Mouse (Mus musculus) adrenal gland, postnatal 10 days (tissue): Measurements from ENCODE around the gene Socs7. TPM values are rescaled to one million over a fixed set of nuclear protein-coding genes. Genes with fewer than 3 reads are reported as not detected.

Experiments
- DNase-seq: peaks from one replicate; pipeline ENCODE4 v3.0.0; 2021; ENCODE audit warnings: mixed read lengths
- total RNA-seq, 2 experiments: library from RNA; stranded (reverse); gene quantifications; 2 replicates each; pipeline ENCODE4 v1.2.3; 2021

Gene Socs7
- total RNA-seq, 2 experiments from 2014 or later: 16.9 to 20.1 TPM

DNA sequence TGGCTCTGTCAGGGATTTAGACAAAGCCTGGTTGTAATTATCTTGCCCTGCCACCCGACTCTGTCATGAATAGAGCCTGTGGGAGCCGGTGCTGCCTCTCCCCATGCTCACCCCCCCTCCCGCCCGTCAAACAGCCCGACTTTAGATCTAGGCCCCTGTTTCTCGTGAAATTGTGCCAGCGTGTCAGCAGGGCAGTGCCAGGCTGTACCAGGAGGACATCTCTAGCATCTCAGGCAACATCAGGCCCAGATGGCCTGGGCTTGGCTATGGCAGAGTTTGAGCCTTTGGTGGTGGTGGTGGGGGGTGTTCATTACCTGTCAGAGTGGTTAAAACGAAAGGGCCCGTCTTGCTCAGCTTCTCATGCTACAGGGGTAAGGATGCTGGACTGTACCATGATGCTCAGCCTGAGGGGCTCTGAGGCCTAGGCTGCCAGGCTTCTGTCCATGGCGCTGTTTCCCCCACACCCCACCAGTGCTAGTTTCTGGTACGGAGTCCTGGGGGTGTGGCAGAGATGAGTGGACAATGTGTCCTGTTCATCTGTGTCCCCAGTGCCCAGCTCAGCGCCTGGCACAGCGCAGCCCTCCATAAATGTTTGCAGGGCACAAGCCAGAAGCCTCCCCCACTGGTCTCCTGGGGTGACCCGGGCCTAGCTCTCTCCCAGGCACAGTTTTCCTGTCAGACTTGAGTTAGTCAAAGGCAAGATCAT lies 56.6 kb downstream of the Socs7 start:
- no peak for DNase-seq

DNA sequence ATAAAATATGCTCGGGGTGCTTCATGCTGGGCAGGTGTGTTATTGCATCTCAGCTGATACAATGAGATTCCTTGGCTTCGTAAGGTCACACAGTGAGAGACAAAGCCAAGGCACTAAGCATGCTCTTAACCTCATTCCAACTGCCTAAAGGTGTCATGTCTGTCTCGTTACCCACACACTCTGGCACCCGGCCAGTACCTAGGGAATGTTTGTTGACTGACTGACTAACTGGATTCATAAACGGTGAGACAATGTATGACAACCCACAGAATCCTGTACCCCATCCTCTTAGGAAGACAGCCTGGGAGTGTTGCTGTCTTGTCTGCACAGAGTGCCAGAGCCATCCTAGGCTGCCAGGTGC lies 57.2 kb downstream of the Socs7 start:
- no peak for DNase-seq

DNA sequence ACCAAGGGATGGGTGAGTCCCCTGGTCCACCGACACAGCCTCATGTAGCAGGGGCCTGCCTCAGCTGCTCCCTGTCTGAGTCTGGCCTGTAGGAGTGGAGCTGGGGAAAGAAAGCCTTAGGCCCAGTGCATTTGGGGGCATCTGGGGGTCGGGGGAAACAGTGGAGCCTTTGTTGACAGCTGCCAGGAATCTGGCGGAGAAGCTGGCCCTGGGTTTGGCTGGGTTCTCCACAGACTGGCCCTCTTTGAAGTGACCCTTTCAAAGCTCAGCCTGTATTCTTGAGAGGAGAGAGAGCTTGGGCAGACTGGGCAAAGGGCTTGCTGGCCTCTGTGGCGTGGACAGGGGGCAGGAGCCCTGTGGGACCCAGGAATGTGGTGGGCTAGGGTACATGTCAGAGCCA lies 60.2 kb downstream of the Socs7 start:
- no peak for DNase-seq

DNA sequence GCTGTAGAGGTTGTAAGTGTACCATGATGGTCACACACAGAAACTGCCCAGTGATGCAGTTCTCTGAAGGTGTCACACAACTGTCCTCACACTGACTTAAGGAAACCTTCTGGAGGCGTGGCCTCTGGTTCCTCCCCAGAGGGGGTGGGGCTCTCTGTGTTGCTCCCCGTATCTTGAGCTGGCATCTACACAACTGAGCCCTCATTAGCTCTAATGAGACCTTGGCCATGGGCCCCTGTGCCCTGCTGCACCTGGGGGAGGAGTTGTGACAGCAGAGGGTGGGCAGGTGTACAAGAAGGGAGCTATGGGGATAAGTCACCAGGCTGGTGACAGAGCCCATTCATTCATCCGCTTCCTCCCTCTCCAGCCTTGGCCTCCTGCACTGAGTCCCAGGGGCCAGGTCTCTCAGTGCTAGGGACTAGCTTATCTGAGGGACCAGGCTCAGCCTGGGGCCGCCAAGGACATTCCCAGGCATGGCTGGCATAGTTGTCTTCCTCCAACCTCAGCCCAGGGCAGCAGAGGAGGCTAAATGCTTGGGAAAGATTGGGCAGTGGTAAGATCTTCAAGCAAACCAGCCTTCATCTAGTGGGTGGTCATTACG lies 61.8 kb downstream of the Socs7 start:
- no peak for DNase-seq

DNA sequence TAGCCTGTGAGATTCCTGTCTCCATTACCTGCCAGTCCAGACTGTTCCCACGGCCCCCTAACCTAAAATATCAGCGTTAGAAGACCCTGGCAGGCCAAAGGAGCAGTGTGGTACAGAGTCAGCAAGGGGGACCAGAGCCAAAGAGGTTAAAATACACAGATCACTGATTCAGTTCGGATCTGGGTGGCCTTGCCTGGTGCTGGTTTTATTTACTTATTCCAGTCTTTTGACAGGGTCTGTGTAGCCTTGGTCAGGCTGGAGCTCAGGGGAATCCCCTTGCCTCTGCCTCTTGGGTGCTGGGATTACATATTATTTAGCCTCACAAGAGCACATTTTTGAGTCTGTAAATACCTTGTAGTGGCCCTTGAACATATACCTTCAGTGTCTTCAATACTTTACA lies 62.5 kb downstream of the Socs7 start:
- no peak for DNase-seq

DNA sequence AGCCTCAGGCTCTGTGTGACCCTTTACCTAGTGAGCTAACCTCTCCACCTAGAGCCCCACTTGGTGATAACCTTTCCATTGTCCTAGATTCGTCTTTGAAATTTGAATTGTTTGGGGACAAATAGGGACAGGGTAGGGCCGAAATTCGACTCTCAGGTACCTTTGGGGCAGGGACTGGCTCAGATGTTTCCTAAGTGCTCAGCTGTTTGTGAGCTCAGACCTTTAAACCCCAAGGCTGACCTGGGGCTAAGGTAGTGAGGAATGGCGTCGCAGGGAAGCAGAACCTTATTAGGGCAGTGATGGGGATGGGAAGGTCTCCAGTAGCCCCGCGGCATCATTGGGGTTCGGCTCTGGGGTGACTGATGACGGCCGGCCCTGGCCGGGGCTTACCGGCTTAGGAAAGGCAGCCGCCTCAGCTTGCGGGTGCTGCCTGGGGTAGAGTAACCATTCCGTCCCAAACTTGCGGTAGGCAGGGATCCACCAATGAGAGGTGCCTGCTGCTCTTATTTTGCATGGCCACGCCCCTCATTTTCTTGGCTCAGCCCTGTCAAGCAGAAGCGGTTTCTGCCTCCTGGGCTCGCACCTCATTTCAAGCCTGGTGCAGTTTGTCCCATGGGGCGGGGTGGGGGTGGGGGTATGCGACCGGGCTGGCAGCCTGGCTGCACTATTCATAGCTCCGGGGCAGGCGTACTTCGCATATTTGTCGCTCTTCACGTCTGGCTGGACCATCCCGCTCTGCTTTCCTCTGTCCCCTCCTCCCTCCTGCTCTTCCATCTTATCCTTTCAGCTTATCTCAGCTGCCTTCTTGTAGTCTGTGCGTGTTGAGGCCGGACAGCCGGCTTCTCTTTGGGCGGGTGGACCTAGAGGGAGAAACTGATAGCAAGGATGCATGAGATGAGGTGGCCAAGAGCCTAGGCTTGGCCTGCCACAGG lies 65.7 kb downstream of the Socs7 start:
- DNase-seq: peak; percentile 88

DNA sequence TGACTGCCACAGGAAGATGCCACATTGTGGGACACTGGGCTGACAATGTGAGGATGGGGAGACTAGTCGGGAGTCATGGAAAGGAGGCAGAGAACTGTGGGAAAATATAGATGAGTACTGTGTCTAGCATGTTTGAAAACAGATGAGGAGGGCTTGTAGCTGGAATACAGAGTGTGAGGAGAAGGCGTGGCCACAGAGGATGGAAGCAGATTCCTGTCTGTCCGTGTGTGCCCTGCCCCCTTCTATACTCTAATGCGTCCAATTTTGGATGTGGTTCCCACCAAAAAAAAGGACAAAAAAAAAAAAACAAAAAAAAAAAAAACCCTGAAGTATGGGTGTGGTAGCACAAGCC lies 66.4 kb downstream of the Socs7 start:
- no peak for DNase-seq

DNA sequence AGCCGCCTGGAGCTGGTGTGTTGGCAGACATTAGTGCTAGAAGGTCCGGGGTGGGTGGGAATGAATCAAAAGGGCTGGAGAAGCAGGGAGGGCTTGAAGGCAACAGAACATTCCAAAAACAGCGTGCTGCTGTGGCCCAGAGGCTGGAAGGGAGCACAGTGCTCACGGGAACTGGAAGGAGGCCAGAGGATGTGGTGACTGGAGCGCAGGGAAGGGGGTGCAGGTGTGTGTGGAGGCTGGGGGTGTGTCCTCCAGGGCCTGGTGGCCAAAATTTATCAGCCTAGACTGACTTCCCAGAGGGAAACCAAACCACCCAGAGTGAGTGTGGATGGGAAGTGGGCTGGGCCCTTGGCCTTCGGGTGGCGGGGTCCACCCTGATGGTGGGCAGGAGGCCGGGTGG lies 67.3 kb downstream of the Socs7 start:
- no peak for DNase-seq

DNA sequence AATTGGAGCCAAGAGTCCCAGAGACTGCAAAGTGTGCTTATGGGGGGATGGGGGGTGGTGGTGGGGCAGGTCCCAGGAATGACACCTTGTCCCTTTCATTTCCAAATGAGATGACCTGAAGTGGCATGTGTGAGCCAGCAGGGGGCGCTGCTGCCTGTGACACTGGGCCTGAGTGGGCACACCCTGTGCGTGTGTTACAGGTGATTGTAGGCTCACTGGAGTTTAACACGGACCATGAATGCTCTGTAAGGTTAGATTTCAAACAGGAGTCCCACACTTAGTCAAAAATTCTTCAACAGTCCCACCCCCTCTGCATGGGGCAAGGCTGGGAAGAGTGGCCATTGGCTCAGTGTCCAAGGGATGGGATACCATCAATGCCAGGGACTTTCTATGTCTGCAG lies 69.7 kb downstream of the Socs7 start:
- DNase-seq: peak; percentile 79

DNA sequence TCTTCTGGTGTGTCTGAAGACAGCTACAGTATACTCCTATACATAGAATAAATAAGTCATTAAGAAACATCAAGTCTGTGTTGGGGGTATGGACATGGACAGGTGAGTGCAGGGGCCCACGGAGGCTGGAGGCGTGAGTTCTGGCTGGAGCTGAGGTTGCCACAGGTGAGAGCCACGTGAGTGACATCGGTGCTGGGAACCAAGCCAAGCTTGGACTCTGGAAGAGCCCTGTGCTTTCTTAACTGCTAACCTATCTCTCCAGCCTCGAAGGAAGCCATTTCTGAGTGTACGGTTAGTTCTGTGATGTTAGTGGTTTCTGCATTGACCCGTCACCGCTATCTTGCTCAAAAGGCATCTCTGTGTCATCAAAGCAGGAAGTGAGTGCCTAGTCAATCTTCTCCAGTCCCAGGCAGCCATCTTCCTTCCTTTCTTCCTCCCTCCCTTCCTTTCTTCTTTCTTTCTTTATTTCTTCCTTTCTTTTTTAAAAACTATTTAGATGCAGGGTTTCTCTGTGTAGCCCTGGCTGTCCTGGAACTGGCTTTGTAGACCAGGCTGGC lies 70.7 kb downstream of the Socs7 start:
- DNase-seq: no peak

DNA sequence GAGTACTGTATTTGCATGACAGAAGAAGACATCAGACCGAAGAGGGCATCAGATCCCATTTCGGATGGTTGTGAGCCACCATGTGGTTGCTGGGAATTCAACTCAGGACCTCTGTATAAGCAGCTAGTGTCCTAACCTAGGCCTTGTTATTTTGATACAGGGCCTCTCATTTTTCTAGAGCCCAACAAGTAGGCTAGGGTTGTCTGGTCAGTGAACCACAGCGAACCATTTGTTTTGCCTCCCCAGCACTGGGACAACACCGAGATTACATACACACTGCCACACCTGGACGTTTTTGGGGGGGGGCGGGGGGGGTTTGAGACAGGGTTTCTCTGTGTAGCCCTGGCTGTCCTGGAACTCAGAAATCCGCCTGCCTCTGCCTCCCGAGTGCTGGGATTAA lies 71.8 kb downstream of the Socs7 start:
- DNase-seq: no peak

DNA sequence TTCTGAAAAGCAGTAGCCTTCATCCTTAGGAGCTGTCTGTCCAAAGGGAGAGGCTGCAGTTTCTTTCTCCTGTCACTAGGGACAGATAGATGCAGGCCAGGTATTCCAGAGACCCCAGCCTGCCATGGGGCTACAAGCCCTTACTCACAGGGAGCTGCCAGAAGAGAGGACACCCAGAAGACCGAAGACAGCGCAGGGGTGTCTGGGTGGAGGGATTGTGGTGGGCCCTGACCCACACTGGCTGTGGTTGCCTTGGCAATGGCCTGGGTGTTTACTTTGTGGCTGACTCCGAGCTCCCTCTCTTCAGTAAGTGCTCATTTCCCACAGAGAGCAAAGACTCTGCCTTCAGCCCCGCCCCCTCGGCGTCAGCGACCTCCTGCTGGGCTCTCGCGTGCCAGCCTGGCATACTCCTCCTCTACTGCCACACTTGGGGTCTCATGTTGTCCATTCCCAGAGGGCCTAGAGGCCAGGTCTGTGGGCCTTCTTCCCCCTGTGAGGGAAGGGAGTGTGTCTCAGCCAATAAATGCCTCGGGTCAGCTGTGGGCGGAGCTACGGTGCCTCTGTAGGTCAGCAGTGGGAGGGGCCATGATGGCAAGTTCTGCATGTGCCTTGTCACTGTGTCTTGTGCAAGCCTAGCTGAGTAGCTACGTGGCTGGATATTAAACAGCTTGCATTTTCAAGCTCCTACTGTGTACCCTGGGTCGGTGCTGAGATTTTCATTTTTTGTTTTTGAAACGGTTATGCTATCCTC lies 72.5 kb downstream of the Socs7 start:
- peak; percentile 91 for DNase-seq

DNA sequence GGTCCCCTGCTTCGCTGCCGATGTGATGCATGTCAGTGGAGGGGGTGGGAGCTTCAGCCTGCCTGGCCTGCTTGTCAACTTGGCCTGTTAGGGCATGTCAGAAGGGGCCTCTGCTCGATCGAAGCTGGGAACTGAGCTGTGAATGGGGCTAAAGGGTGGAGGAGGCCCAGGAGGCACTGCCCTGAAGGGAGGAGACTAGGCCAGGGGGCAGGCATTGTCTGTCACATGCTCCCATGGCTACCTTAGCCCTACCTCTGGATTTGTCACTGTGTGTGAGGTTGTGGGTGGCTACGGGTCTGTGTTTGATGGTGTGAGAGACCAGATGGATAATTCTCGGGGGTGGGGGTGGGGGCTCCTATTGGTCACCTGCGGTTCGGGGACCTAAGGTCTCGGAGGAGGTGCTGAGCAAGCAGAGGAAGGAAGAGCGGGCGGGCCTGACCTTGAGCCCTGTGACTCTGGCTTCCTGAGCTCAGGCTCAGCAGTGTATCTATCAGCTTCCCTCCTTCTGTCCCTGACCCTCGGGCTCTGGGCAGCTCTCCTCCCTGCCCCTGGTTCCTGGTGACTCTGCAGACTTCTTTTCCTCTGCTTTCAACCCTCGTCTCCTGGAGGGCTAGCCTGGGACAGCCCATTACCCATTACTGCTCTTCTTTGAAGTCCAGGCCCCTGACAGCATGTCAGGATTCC lies 73.6 kb downstream of the Socs7 start:
- peak; percentile 80 for DNase-seq

DNA sequence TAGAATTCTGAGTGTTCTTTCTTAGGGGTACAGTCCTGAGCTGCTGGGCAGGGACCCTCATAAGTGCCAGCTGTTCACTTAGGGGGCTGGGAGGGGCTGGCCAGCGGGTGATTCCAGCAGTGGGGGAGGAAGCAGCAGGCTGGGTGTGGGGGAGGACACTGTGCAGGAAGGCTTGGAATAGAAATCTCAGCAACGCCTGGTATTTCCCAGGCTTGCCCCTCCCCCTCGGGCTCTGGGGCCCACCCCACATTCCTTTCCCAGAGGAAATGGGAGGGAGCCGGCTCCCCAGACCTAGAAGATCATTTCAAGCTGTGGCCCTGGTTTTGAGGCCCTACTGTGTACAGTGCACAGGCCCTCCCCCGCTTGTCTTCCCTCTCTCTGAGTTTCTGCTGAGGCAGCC lies 75.4 kb downstream of the Socs7 start:
- peak; percentile 77 for DNase-seq

DNA sequence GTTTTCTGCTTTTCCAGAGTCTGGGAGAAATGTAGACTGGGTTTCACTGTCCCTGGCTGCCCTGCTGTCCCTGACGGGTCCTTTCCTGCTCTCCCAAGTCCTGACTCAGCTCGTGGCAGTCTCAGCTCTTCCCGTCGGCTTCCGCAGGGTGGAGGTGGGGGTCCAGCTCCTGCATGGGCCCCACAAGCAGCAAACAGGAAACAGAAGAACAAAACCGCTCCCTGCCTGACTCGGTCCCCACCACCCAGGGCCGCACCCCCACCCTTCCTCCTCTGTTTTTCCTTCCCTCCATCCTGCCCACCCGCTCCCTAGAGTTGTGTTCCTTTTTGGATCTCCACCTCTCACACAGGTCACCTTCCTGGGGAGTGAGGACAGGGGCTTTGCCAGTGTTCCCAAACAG lies 76.5 kb downstream of the Socs7 start:
- DNase-seq: no peak

DNA sequence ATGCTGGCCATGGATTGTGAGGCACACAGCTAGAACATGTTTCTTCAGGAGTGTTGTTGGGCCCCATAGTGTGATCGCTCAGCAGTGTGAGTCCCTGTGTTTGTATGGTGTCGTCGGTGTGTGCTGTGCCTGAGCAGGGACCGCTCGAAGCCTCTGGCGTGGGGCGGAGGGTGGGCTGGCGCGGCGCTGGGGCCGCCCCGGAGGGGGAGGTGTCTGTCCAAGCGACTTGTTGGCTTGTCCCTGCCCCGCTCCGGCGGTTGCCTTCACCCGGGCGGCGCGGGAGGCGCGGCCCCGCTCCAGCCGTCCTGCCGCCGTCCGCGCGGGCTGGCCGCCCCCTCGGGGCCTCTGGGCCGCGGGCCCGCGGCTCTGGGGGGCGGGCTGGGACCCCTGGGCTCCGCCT lies 77.6 kb downstream of the Socs7 start:
- peak; percentile 88 for DNase-seq

DNA sequence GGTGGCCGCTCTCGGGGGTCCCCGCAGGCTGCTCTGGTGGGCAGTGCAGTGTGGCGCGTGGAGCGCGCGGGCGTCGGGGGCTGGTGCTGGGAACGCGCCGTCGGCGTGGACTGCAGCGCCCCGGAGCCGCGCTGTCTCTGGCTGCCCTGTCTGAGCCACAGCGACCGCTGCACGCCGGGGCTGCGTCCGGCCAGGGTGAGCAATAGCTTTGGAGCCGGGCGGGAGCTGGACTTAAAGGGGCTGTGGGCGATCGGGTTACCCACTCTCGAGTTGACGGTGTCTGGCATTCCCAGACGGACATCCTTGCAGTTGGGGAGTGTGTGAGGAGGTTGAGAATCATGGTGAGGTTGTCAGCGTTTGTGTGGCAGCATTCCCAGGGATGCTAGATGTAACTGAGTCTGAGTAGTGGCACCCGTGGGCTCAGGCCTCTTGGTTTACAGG lies 78.1 kb downstream of the Socs7 start:
- DNase-seq: peak; percentile 61

DNA sequence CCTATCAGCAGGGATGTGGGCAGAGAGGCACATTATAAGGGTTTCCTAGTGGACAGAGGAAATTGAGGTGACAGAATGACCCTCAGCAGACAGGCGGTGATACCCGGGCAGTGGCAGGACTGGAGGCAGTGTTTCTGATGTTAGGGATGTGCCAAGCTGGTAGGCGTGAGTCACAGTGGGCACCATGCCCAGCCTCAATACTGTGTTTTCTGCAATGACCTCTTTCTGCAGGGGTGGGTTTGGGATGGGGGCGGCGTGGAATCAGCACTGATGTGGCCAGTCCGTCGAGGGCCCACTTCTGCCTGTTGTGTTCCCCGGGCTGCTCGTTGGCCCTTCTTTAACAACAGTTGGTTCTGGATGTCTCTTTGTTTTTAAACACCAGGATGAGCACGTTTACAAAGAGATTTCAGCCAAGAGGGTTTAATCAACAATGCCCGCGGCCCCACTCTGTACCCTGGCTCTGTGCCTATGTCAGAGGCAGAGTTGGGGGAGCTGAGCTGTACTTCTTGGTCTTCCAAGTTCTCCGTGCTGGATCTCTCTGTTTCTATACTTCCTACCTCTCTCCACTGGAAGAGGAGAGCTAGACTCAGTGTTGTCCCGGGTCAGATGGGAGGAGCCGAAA lies 78.8 kb downstream of the Socs7 start:
- DNase-seq: peak; percentile 87

DNA sequence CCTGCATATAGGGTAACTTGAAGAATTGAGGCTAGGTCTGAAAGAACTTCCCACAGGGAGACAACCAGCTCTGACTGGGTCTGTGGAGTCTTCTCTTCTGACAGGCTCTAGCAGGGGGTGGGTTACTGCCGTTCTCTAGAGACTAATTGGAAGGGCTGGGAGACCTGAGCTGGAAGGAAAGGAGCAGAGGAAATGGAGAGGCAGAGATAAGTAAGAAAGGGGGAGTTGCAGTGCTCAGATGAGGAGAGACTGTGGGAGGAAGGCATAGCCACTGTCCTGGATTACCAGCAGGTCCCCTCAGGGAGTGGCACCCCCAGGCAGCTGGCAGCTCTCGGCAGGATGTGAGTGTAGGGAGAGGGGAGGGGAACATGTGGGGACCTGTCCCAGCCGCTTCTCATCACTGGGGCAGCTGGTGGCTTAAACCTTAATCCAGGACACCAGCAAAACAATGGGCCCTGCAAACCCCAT lies 79.3 kb downstream of the Socs7 start:
- DNase-seq: no peak

DNA sequence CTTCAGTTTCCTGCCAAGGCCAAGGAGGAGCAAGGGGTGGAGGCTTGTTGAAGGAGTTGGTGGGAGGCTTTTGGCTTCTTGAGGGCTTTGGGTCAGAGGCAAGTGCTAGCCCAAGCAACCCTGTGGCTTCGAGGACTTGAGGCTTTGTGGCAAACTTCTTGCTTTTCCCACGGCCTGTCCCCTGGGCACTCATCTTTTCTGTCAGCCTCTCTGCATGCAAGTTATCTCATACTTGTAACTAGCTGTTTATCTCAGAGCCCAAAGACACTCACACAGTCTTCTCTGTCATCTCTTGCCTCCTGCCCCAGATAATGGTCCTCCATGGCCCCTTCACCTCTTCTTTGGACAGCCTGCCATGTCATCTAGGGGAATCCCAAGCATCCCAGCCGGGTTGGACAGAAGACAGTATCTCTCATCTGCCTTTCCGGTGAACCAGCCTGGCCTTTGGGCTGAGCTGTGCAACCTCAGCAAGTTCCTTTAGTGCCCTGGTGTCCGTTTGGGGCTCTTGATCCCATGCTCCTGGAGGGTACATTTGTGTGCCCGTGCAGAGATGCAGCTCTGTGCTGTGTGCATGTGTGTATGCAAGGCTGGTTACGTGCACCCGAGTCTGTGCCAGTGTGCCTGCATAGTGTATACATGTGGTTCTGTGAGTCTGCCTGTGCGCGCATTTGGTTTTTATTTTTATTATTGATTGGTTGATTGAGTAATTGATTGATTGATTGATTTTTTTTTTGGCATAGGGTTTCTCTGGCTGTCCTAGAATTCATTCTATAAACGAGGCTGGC lies 80.7 kb downstream of the Socs7 start:
- no peak for DNase-seq
